Mouse (Mus musculus): ENCODE data around the gene Cst7.
"Not testable (repeated sequence)": the region's sequence is repeated elsewhere in the genome, so short reads cannot be mapped to it uniquely, and the experiment has no call there.

The Cst7 gene

GRCm38 (mm10) chr2:150569847-150570590 is at the start of gene Cst7:
TSS of gene Cst7 (plus strand) at chr2:150570415.
- DNase-seq (ENCODE audit: low spot score), result no peak

- no peak for DNase-seq (ENCODE audit: low spot score)
Measured at GRCm38 (mm10) chr2:150525703-150526207, 44.5 kb upstream of the Cst7 start.

DNA sequence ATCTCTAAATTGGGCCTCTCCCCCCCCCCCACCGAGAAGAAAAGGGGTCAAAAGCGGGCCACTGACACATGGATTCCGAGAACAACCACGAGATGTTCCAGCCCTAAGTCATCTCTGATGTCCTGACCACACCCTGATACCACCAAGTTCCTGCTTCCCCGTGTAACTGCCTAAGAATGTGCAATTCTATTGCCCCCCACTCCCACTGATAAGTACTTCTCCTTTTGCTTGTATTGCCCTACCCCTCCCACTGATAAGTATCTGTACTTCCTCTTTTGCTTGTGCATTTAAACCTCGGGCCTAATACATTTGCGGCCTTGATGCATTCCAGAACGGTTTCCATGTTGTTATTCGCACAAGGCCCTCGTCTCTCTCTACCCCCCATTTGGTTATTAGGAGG is 20.6 kb upstream of the Cst7 start:
- not testable (repeated sequence) for DNase-seq (ENCODE audit: low spot score)

GRCm38 (mm10) chr2:150558568-150558967 is 11.6 kb upstream of the Cst7 start:
- peak; percentile 15 for DNase-seq (ENCODE audit: low spot score)

DNA sequence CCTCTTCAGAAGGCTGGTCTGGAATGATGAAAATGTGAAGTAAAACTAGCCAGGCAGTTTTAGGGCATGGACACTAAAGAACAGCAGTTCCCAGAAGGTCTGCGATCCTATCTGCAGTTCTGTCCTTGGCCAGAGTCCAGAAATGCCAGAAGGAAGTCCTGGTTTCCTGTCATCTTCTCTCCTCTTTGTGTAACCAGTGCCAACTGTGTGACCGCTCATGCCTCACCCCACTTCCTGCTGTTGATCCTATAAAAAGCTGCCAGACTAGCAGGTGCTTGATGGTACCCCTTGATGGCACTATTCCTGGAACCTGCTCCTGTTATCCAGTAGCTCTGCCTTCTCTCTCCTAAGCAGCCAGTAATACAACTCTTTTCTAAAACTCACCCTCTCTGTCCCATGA is 3.2 kb upstream of the Cst7 start:
- no peak for DNase-seq (ENCODE audit: low spot score)

DNA sequence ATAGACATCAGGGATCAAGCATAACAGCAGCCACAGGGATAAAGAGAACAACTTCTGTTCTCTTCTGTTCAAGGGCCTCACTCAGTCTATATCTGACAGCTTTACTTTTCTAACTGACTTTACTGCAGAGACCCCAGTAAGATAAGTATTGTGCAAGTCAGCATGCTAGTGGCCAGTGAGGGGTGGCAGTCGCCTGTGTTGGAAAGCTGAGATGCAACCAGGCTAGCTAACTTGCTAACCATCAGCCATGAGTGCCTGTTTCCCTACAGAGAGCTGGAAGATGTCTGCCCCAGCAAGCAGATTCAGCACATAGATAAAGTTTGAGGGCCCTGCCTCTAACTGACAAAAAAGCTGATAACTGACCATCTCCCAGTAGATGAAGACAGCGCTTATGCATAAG is 546 bp downstream of the Cst7 start:
- no peak for DNase-seq (ENCODE audit: low spot score)

GRCm38 (mm10) chr2:150572463-150572862 is 2.2 kb downstream of the Cst7 start:
- DNase-seq (ENCODE audit: low spot score), result no peak

DNA sequence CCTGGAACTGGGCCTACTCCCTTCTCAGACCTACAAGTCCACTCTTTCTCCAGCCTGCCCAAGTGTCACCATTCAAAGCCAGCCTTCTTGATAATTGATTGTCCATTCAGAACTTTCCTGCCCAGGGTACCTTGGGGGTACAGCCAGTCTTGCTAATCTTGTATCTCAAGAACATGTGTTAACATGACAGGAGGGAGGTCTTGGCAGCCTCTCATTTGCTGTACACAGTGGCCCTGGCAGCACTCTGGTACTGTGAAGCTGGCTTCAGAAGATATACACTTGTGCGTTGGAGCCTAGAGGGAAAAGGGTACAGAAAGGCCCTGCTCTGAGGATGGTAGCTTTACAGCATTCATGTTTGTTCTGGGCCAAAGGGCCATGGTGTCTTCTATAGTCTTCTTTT is 6.0 kb downstream of the Cst7 start:
- DNase-seq (ENCODE audit: low spot score), result no peak

GRCm38 (mm10) chr2:150578603-150579002 is 8.4 kb downstream of the Cst7 start:
- DNase-seq (ENCODE audit: low spot score), result no peak

DNA sequence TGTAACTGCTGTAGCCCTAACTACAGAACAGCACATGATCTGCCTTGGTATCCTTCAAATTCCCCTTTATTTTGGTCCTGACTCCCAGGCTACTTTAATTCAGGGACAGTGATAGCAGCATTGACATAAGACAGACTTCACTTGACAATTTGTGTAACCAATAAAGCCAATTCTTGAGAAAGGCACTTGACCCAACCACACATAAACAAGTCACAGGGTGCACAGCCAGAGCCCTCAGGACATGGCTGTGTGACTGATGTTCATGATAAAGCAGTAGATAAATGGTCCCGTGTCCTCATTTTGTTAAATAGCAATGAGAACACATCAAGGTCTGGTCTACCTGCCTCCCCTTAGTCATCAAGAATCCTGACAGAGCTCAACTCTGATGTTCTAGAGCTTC is 9.4 kb downstream of the Cst7 start:
- DNase-seq (ENCODE audit: low spot score), result no peak

DNA sequence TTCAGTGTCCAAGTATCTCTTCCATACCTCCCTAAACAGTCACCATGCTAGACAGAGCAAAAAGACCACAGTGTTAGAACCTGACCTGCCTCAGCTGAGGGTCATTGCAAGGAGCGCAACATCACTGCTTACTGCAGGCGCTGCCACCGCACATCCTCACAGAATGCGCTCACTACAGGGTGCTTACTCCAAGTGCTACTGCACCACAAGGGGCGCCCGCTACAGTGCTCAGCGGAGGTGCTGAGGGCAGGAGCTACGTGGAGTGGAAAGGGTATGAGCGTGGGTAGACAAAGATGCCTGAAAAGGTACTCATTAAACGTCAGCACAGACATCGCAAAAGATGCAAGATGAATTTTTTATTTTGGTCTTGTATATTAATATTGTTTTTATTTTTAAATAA is 18.9 kb downstream of the Cst7 start:
- DNase-seq (ENCODE audit: low spot score), result no peak

GRCm38 (mm10) chr2:150595411-150596190 is 25.4 kb downstream of the Cst7 start:
- no peak for DNase-seq (ENCODE audit: low spot score)

GRCm38 (mm10) chr2:150600263-150600662 is 30.0 kb downstream of the Cst7 start:
- no peak for DNase-seq (ENCODE audit: low spot score)

DNA sequence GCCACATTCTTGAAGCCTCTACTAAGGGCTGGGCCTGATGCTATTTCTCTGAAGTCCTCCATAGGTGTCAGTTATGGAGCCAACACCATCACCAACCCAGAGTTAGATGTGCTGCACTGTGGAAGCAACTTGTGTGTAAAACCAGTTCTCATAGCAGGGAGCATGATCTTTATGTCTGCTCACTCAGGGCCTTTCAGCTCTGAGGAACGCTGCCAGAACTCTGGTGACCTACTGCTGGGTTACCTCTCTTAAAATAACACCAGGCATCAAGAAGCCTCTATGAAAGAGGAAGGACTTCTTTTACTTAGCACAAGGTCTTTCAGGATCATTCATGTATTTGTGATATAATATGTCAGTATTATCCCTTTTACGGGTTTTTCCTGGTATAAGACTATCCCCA is 32.0 kb downstream of the Cst7 start:
- DNase-seq (ENCODE audit: low spot score), result no peak

DNA sequence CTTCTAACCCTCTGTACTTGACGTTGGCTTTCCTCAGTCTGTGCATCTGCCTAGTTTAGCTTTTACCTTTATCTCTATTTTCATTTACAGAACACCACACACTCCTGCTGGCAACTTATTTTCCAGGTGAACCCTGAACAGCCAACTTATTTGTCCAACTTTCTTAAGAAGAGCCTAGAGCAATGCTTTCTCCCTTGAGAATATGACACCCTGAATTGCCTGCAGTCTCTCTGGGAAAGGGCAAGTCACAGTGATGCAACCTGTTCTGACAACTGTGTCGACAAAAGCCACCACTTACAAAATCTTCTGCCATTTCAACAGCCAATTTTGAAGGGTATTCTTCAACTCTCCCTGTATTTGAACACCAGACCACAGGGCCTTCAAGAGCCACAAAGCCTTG is 34.6 kb downstream of the Cst7 start:
- DNase-seq (ENCODE audit: low spot score), result no peak

DNA sequence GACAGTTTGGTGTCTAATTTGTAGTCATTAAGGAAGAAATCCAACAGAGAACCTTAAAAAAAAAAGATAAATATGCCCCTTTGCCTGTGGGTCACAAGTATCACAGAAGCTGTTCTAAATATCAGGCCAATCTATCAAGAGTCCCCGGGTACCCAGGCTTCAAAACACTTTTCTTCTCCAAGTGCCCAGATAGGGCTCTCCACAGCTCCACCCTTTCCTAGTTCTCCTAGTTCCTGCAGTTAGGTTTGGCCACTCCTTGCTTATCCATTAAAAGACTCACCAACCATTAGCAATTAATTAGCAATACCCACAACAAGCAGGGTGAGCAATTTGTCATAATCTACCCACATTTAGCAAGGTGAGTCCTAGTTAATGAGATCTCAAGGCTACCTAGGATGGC is 36.9 kb downstream of the Cst7 start:
- no peak for DNase-seq (ENCODE audit: low spot score)

DNA sequence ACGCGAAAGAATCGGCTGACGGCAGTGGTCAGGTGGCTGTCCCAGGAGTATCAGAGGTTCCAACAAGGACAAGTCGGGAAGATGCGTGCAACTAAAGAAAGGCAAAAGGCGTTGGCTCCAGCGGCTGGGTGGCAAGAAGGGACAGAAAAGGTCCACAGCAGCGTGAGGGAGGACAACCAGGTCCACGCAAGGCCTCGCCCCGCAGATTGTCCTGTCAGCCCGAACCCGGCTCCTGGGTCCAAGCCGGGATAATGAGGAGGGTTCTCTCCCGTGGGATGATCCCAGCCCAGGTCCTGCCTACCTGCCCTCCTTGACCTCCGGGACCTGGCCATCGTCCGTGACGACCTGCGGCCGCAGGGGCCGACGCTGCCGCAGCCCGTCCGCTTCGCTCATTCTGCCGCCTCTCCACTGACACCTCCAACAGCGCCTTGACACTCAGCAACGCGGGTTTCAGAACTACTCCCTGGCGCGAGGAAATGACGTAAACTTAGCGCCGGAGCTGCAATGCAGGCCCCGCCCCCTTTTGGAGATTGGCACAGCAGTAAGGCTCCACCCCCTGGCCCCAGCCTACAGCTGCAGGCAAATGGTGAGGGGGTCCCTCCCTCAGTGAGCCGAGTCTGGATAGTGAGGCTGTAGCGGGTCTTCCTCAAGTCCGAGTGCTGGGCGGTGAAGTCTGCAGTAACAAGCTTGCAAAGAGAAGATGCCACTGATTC is 38.0 kb downstream of the Cst7 start, which contains the start of gene Apmap:
Gene Apmap, minus strand, starts transcription at position 481 of the 713 bp plus-strand sequence.
- DNase-seq (ENCODE audit: low spot score), result peak; percentile 97

GRCm38 (mm10) chr2:150608872-150609560 is 38.8 kb downstream of the Cst7 start:
- peak; percentile 82 for DNase-seq (ENCODE audit: low spot score)

DNA sequence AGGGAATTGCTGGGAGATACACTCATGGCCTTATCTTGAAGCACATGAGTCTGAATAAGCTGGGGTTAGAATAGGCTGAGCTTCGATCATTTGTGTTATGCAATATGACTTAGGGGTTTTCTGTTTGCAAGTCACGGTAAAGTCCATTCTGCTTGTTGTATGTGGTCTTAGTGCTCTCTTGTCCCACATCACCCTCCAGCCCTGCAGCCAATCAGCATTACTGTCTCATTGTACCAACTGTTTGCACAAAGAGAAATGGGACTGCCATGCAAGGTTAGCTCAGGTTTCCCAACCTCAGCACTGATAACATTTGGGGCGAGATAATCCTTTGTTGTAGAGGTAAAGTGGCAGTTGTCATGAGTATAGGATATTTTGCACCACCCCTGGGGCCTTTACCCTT is 39.9 kb downstream of the Cst7 start:
- DNase-seq (ENCODE audit: low spot score), result no peak

GRCm38 (mm10) chr2:150621698-150622097 is 51.5 kb downstream of the Cst7 start:
- DNase-seq (ENCODE audit: low spot score), result no peak

- no peak for DNase-seq (ENCODE audit: low spot score)
Measured at GRCm38 (mm10) chr2:150623957-150624356, 53.7 kb downstream of the Cst7 start.

- no peak for DNase-seq (ENCODE audit: low spot score)
Measured at GRCm38 (mm10) chr2:150624926-150625325, 54.7 kb downstream of the Cst7 start.
